Mouse (Mus musculus) kidney, embryonic 15.5 days (tissue): Measurements from ENCODE around the gene Fat3. TPM values are rescaled to one million over a fixed set of nuclear protein-coding genes. Genes with fewer than 3 reads are reported as not detected.

Experiments used
- ATAC-seq: fragments of 200-750 bp; cut with Nextera tagmentation; replicated peaks from 2 replicates; pipeline ENCODE4 v1.8.0; 2017; ENCODE audit warnings: moderate TSS enrichment; ENCODE audit not compliant: low FRiP score
- H3K27ac ChIP-seq: fragments of 300-500 bp; sonication (generic); 2 replicates; pipeline ENCODE4 v1.5.1; 2015; ENCODE audit warnings: mild to moderate bottlenecking, inconsistent platforms
- H3K27me3 ChIP-seq: fragments of 300-500 bp; sonication (generic); 2 replicates; pipeline ENCODE4 v1.6.1; 2015; ENCODE audit warnings: inconsistent platforms
- H3K36me3 ChIP-seq: fragments of 300-500 bp; sonication (generic); 2 replicates; pipeline ENCODE4 v1.6.1; 2015; ENCODE audit warnings: inconsistent platforms
- H3K4me1 ChIP-seq: fragments of 300-500 bp; sonication (generic); 2 replicates; pipeline ENCODE4 v1.6.1; 2015; ENCODE audit warnings: inconsistent platforms
- H3K4me2 ChIP-seq: fragments of 300-500 bp; sonication (generic); 2 replicates; pipeline ENCODE4 v1.6.1; 2015; ENCODE audit warnings: moderate library complexity, mild to moderate bottlenecking, inconsistent platforms
- H3K4me3 ChIP-seq: fragments of 300-500 bp; sonication (generic); replicated peaks from 2 replicates; pipeline ENCODE4 v1.5.1; 2015; ENCODE audit warnings: mild to moderate bottlenecking, inconsistent platforms
- H3K9ac ChIP-seq: fragments of 300-500 bp; sonication (generic); 2 replicates; pipeline ENCODE4 v1.6.1; 2015; ENCODE audit warnings: mild to moderate bottlenecking, inconsistent platforms
- H3K9me3 ChIP-seq: fragments of 300-500 bp; sonication (generic); replicated peaks from 2 replicates; pipeline ENCODE4 v1.6.1; 2016; ENCODE audit warnings: inconsistent platforms
- WGBS: fragments of 180-500 bp; shearing (Covaris S2); methylation state at CpG from one replicate; pipeline ENCODE4 v1.1.7; 2015; ENCODE audit warnings: mixed read lengths; 5-methylcytosine and 5-hydroxymethylcytosine counted together
- polyA plus RNA-seq: library from polyadenylated mRNA; unstranded; fragments of >200 nt; fragmentation: Nextera tagmentation; extraction: Ambion mirVana; gene quantifications from 2 replicates; pipeline ENCODE4 v1.2.1, GENCODE M21; 2015

The Fat3 gene
- polyA plus RNA-seq, 1 experiment from 2014 or later, result 3.3 TPM

DNA sequence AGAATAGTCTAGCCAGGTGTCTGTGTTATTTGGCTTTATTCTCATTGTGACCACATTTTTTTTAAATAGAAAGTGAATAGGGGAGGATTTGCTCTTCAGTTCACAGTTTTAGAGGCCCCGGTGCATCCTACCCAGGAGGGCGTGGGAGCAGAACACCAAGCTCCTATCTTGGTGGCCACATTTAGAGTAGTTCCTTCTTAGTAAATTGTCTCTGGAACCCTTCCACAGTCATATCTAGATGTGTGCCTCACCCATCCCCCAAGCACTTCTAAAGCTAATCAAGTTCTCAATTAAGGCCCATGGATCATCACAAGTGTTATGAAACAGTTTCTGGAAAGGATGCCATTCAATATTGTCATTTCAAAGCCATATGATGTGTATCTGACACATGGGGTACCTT, 559.3 kb downstream of the Fat3 start:
- Histone ChIP-seq H3K4me3 (no peak overlapping the region), H3K9ac (no peak overlapping the region), H3K4me2 (no peak overlapping the region), H3K27me3 (no peaks in the 10 kb centered on the region), H3K36me3 (no peaks in the 10 kb centered on the region), H3K4me1 (peaks cover 12% of the 10 kb centered on the region), H3K27ac (no peak overlapping the region), H3K9me3 (no peaks in the 10 kb centered on the region)
- ATAC-seq, result no peak
- WGBS, result 90% methylated on average over 2 of the region's 2 CpGs

DNA sequence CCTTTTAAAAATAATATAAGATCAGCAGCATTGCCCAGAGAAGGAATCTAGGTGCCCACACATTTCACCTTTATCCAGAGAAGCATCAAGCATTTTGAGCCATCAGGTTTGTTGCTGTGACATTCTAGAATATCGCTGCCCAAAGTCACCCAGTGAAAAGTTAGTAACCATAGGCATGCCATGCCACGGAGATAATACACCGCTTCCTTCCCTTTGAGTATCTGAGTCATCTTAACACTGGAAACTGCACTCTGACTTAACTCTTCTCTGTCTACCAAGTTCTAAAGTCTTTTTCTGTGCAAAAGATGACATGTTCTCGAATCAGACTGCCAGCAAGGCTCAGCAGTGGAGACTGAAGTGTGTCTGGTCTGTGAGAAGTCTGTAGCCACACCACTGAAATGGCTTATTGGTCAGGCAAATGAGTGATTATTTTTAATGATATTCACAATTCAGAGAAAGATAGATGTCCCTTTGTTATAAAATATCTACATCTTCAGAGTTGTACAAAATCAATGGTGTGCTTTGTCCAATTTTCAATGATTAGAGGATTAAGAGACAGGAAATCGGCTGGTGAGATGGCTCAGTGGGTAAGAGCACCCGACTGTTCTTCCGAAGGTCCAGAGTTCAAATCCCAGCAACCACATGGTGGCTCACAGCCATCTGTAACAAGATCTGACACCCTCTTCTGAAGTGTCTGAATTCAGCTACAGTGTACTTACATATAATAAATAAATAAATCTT, 560.0 kb downstream of the Fat3 start:
- H3K36me3 ChIP-seq, result no peaks in the 10 kb centered on the region
- peaks cover 12% of the 10 kb centered on the region for H3K4me1 ChIP-seq
- H3K27me3 ChIP-seq, result no peaks in the 10 kb centered on the region
- 83% methylated on average over 7 of the region's 7 CpGs for WGBS
- no peak overlapping the region for H3K27ac ChIP-seq
- H3K4me3 ChIP-seq, result no peak overlapping the region
- ATAC-seq, result no peak
- no peak overlapping the region for H3K4me2 ChIP-seq
- H3K9ac ChIP-seq, result no peak overlapping the region
- H3K9me3 ChIP-seq, result no peaks in the 10 kb centered on the region

DNA sequence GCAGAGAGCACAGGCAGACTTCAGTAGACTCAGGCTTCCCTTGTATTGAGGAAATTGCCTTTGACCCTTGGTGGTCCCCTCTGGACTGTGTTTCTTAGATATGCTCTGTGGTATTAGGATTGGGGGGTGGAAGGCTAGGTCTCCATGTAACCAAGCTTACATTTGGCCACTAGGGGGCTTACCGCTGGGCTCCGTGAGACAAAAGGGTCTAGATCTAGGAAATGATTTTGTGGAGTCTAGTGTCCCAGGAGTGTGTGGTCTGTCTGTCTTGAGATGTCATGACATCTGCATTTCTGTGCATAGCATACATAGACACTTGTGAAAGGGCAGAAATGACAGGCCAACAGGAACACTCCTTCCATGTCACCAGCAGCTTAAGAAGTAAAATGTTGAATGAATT, 561.5 kb downstream of the Fat3 start:
- ATAC-seq, result no peak
- Histone ChIP-seq H3K27ac (no peak overlapping the region), H3K9me3 (no peaks in the 10 kb centered on the region), H3K4me2 (no peak overlapping the region), H3K4me3 (no peak overlapping the region), H3K9ac (no peak overlapping the region), H3K36me3 (no peaks in the 10 kb centered on the region), H3K27me3 (no peaks in the 10 kb centered on the region), H3K4me1 (peaks cover 12% of the 10 kb centered on the region)
- 61% methylated on average over 2 of the region's 2 CpGs for WGBS

DNA sequence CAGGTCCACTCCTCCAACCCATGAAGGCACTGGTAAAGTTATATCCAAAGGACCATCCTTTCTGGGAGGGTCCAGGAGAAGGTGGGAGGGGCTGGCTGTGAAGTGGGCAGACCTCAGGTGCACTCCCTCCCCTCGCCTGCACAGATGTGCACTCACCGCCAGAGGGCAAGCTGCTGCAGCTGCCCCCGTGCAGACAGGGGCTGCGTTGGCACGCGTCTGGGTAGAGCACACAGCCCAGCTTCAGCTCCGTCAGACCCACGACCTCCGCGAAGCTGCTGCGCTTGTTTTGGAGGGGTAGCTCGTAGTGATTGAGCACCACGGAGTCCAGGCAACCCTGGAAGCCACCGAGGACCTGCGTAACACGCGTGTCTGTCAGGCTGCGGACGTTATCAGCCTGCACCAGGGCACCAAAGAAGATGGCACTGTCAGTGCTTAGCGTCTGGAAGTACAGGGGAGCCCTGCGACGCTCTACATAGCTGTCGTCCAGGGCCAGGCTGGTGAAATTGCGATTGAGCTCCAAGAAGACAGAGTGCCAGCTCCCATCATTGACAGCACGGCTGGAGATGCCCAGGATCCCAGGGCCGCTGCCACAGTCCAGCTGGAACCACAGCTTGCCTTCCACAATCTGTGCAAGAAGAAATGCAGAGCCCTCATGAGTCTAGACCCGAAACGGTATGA, 563.1 kb downstream of the Fat3 start:
- no peak overlapping the region for H3K4me3 ChIP-seq
- ATAC-seq, result no peak
- no peak overlapping the region for H3K9ac ChIP-seq
- no peak overlapping the region for H3K4me2 ChIP-seq
- H3K36me3 ChIP-seq, result no peaks in the 10 kb centered on the region
- no peak overlapping the region for H3K27ac ChIP-seq
- no peaks in the 10 kb centered on the region for H3K9me3 ChIP-seq
- H3K27me3 ChIP-seq, result no peaks in the 10 kb centered on the region
- peaks cover 8% of the 10 kb centered on the region for H3K4me1 ChIP-seq
- WGBS, result 77% methylated on average over 28 of the region's 28 CpGs

DNA sequence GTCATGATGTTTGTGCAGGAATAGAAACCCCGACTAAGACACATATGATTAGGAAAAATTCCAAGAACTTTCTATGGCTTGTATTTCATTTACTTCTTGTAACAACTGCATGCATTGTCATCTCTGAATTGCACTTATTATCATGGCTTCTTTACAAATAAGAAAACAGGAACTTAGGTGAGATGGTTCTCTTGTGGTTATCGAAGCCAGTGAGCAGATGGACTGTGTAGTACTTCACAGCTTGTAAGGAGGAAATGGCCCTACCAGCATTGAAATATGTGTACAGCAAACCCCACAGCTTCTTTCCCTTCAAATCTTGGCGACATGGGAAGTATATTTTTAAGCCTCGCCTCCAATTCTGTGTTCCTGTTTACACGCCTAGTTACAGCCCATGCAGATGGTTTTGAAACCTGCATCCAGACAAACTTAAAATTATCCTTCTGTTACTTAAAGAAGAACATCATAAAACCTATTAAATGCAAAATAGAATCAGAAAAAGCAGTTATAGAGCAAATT, 570.1 kb downstream of the Fat3 start:
- WGBS, result 86% methylated on average over 5 of the region's 5 CpGs
- no peak overlapping the region for H3K27ac ChIP-seq
- no peaks in the 10 kb centered on the region for H3K27me3 ChIP-seq
- H3K36me3 ChIP-seq, result no peaks in the 10 kb centered on the region
- no peaks in the 10 kb centered on the region for H3K4me1 ChIP-seq
- ATAC-seq, result no peak
- no peak overlapping the region for H3K9ac ChIP-seq
- H3K9me3 ChIP-seq, result no peaks in the 10 kb centered on the region
- no peak overlapping the region for H3K4me2 ChIP-seq
- no peak overlapping the region for H3K4me3 ChIP-seq

DNA sequence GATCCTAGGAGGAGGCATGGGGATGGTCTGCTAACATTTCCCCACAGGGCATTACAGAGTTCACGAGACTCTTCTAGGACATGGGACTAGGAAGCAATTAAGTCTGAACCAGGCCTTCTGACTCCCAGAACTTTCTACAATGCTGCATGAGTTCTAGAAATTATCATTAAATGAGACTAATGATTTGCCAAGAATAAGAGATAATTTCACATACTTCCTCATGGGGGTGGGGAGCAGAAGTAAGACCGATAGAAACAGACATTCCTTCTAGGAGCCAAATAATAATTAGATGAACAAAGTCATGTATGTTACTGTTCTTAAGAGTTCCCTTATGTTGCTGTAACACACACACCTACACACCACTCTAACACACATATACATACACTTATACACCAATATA, 572.8 kb downstream of the Fat3 start:
- Histone ChIP-seq H3K36me3 (no peaks in the 10 kb centered on the region), H3K9me3 (no peaks in the 10 kb centered on the region), H3K9ac (no peak overlapping the region), H3K4me2 (no peak overlapping the region), H3K4me3 (no peak overlapping the region), H3K4me1 (no peaks in the 10 kb centered on the region), H3K27ac (no peak overlapping the region), H3K27me3 (no peaks in the 10 kb centered on the region)
- ATAC-seq, result no peak
- 84% methylated on average over 2 of the region's 2 CpGs for WGBS

DNA sequence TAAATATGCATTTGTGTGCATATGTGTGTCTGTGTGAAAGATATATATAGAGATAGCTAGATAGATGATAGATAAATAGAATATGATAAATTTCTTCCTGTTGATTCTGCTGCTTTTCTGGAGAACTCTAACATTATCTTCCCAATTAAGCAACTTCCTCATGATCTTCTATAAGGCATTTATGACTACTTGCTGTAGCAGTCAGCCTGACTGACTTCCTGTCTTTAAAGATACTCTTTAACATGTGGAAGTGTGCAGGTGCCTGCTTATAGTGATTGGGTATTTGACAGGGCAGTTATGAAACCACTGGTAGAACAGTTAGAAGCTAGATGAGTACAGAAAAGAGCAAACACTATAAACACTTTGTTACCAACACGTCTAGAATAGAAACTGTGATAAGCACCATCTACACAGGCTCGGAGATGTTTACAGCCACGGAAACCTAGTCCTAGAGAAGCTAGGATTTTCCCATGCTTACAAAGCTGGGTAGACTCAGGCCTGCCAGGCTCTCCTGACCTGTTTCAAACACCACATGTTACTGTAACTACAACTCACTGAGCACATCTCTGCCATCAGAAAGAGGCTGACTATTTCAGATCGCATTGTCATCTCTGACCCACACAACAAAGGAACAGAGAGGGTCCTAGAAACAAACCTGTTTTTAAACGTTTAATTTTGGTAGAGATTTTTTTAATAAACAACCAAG, 573.6 kb downstream of the Fat3 start:
- Histone ChIP-seq H3K9me3 (no peaks in the 10 kb centered on the region), H3K4me3 (no peak overlapping the region), H3K4me1 (no peaks in the 10 kb centered on the region), H3K36me3 (no peaks in the 10 kb centered on the region), H3K4me2 (no peak overlapping the region), H3K27me3 (no peaks in the 10 kb centered on the region), H3K9ac (no peak overlapping the region), H3K27ac (no peak overlapping the region)
- no peak for ATAC-seq
- WGBS, result 81% methylated on average over 5 of the region's 5 CpGs

DNA sequence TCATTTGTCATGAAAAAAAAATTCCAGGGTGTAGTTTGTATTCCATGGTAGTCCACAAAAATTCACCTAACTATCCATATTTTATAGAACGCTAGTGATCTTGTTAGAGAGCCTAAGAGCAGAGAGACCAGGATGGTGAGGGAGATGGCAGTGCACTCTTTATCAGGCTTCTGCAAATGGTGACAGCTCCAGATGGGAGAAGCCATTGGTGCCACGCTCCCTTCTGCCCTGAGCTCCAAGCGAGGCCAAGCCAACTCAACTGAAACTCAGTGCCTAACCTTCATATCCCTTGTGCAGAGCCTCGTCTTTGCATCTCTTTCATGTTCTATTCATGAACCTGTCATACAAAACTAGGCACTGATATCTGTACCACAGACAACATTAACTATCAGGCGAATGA, 575.8 kb downstream of the Fat3 start:
- Histone ChIP-seq H3K4me2 (no peak overlapping the region), H3K4me1 (no peaks in the 10 kb centered on the region), H3K36me3 (no peaks in the 10 kb centered on the region), H3K27me3 (no peaks in the 10 kb centered on the region), H3K9ac (no peak overlapping the region), H3K9me3 (no peaks in the 10 kb centered on the region), H3K27ac (no peak overlapping the region), H3K4me3 (no peak overlapping the region)
- WGBS, result 95% methylated on average over 5 of the region's 5 CpGs
- ATAC-seq, result no peak

DNA sequence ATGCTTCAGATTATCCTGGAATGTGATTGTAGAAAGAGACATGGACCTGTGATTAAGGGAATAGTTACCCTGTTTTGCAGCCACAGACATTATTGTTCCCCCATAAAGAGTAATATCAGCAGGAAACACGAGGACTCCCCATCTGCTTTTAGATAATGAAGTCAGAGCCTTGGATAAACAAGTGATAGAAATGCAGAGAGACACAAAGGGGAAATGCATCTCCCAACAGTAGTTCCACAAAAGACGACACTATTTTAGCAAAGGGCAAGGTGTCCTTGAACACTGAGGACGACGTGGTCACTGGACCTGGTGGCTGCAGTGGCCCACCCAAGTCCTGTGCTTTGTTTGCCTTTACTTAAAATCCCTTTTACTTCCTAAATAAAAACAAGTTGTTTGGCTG, 580.8 kb downstream of the Fat3 start:
- 70% methylated on average over 4 of the region's 4 CpGs for WGBS
- no peaks in the 10 kb centered on the region for H3K27me3 ChIP-seq
- no peaks in the 10 kb centered on the region for H3K36me3 ChIP-seq
- no peak for ATAC-seq
- no peak overlapping the region for H3K4me3 ChIP-seq
- H3K27ac ChIP-seq, result no peak overlapping the region
- no peak overlapping the region for H3K9ac ChIP-seq
- H3K4me2 ChIP-seq, result no peak overlapping the region
- no peaks in the 10 kb centered on the region for H3K9me3 ChIP-seq
- H3K4me1 ChIP-seq, result no peaks in the 10 kb centered on the region

DNA sequence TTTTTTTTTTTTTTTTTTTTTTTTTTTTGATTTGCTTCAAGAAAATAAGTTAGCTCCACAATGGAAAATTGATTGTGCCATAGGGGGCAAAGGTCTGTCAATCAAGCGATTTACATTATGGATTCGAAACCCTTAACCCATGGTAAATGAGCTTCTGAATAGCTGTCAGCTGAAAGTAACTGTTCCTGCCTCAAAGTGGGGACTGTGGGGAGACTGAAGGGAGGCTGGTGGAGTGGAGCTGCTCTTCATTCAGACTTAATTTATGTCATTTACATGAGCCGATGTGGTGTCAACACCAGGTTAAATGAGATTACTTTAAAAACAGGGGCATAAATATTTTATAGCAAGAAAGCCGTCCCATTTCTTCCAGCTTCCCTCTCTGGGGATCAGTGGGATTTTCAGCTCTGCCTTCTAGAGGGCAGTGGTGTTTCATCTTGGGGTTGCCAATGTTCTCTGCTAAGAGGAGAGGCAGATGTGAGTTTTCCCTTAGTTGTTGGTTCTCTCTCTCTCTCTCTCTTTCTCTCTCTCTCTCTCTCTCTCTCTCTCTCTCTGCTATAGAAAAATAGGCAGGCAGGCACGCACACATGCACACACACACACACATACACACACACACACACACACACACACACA, 581.6 kb downstream of the Fat3 start:
- no peak overlapping the region for H3K9ac ChIP-seq
- H3K4me2 ChIP-seq, result no peak overlapping the region
- no peak overlapping the region for H3K4me3 ChIP-seq
- no peaks in the 10 kb centered on the region for H3K4me1 ChIP-seq
- H3K9me3 ChIP-seq, result no peaks in the 10 kb centered on the region
- H3K27me3 ChIP-seq, result no peaks in the 10 kb centered on the region
- WGBS, result 57% methylated on average over 5 of the region's 5 CpGs
- no peak for ATAC-seq
- no peaks in the 10 kb centered on the region for H3K36me3 ChIP-seq
- no peak overlapping the region for H3K27ac ChIP-seq

DNA sequence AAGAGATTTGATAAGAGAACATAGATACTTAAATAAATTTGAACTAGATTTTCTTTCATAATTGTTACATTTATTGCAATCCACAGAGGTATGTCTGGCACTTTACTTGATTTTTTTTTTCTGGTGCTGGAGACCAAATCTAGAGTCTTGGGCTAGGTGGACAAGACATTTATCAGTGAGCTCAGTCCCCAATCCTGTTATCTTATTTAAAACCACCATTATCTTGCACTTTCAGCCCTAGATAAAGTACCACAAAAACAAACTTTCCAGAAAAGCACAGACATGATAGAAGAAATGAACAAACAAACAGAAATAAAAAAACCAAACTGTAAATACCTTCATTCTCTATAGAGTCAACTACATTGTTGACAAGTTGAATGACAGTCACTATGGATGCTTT, 584.5 kb downstream of the Fat3 start:
- H3K36me3 ChIP-seq, result no peaks in the 10 kb centered on the region
- H3K4me3 ChIP-seq, result no peak overlapping the region
- H3K9ac ChIP-seq, result no peak overlapping the region
- no peaks in the 10 kb centered on the region for H3K9me3 ChIP-seq
- H3K4me1 ChIP-seq, result no peaks in the 10 kb centered on the region
- no peak overlapping the region for H3K4me2 ChIP-seq
- ATAC-seq, result no peak
- no peak overlapping the region for H3K27ac ChIP-seq
- H3K27me3 ChIP-seq, result no peaks in the 10 kb centered on the region

DNA sequence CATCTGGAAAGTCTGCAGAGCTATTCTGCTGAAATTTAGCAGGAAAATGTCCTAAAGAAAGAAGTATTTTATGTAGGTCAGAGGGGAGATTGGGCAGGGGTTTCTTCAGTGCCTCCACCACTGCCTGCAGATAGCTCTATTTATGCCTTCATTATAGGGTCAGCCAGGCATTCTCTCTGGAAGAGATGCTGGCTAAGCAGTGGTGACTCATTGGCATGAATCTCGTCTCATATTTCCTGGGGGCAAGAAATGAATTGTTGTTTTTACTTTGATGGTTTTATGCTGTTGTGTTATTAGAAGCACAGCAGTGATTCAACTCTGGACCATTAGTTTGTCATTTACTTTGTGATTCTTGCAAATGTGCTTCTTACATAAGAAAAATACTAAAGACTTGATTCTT, 588.4 kb downstream of the Fat3 start:
- H3K4me3 ChIP-seq, result no peak overlapping the region
- no peaks in the 10 kb centered on the region for H3K27me3 ChIP-seq
- no peak overlapping the region for H3K27ac ChIP-seq
- no peaks in the 10 kb centered on the region for H3K9me3 ChIP-seq
- no peaks in the 10 kb centered on the region for H3K4me1 ChIP-seq
- H3K4me2 ChIP-seq, result no peak overlapping the region
- ATAC-seq, result no peak
- WGBS, result 19% methylated on average over 1 of the region's 1 CpGs
- no peaks in the 10 kb centered on the region for H3K36me3 ChIP-seq
- H3K9ac ChIP-seq, result no peak overlapping the region
